Mouse (Mus musculus) thymus, adult 2 months (tissue): ENCODE results near the gene Klk1b9.

Experiments
- CTCF ChIP-seq: fragments of 200-500 bp; IDR thresholded peaks from 2 replicates; pipeline ENCODE4 v1.5.1; 2012; ENCODE audit warnings: mild to moderate bottlenecking, control low read depth, low read length, moderate library complexity, borderline replicate concordance; ENCODE audit not compliant: control insufficient read depth, poor library complexity, insufficient read depth; ENCODE audit errors: extremely low read depth
- POLR2A ChIP-seq: fragments of 200-500 bp; IDR thresholded peaks from 2 replicates; pipeline ENCODE4 v1.6.1; 2012; ENCODE audit warnings: mild to moderate bottlenecking, low read length, control low read depth, moderate library complexity; ENCODE audit not compliant: control insufficient read depth, poor library complexity, insufficient read depth; ENCODE audit errors: extremely low read depth

- TF ChIP-seq CTCF = no peak
- no peak for TF ChIP-seq POLR2A
These were observed 29.0 kb downstream of the Klk1b9 start for GRCm38 (mm10) chr7:44004847-44005246.
